Mouse (Mus musculus) brain, embryonic 14.5 days (tissue): ENCODE results near the gene Inmt.

Experiments
- CTCF ChIP-seq: fragments of 200-500 bp; IDR thresholded peaks from 2 replicates; pipeline ENCODE4 v1.5.1; 2012; ENCODE audit warnings: inconsistent platforms, mild to moderate bottlenecking, moderate library complexity, borderline replicate concordance; ENCODE audit not compliant: insufficient read depth, insufficient read length; ENCODE audit errors: extremely low read depth
- POLR2A ChIP-seq: fragments of 200-500 bp; IDR thresholded peaks from 2 replicates; pipeline ENCODE4 v1.6.1; 2012; ENCODE audit warnings: mild to moderate bottlenecking, inconsistent platforms, borderline replicate concordance; ENCODE audit not compliant: poor library complexity, insufficient read depth, insufficient read length, severe bottlenecking; ENCODE audit errors: extremely low read depth

GRCm38 (mm10) chr6:55159256-55159655 lies 15.6 kb downstream of the Inmt start:
- no peak for TF ChIP-seq CTCF
- no peak for TF ChIP-seq POLR2A
